In genomic region chr9:97635351-97635750, GRCm38 (mm10) we compare ENCODE assay signal across 19 mouse cellular contexts.
"Had no signal": no experiment of that assay in that cellular context is flagged by ENCODE, and none has a peak within 500 bp of the region (broad histone marks: within the 10 kb centered on the region; RNA-seq: fewer than 3 reads in every experiment).

No protein-coding gene starts in this region.

- H3K27ac ChIP-seq: left cerebral cortex, adult 2 months; liver, embryonic 14.5 days; lung, embryonic 15.5 days; midbrain, embryonic 13.5 days; neural tube, embryonic 12.5 days; neural tube, embryonic 15.5 days; stomach, embryonic 15.5 days had no signal

- ATAC-seq: midbrain, embryonic 13.5 days had no signal

- H3K9ac ChIP-seq: liver, embryonic 14.5 days; lung, embryonic 15.5 days; midbrain, embryonic 13.5 days; neural tube, embryonic 12.5 days; neural tube, embryonic 15.5 days; stomach, embryonic 15.5 days had no signal

- H3K27me3 ChIP-seq: lung, embryonic 15.5 days; midbrain, embryonic 13.5 days; neural tube, embryonic 12.5 days; neural tube, embryonic 15.5 days; stomach, embryonic 15.5 days had no signal

- H3K36me3 ChIP-seq: lung, embryonic 15.5 days; midbrain, embryonic 13.5 days; neural tube, embryonic 12.5 days; neural tube, embryonic 15.5 days; stomach, embryonic 15.5 days had no signal

- H3K4me3 ChIP-seq: left cerebral cortex, adult 2 months; lung, embryonic 15.5 days; midbrain, embryonic 13.5 days; neural tube, embryonic 12.5 days; neural tube, embryonic 15.5 days; stomach, embryonic 15.5 days had no signal

- H3K9me3 ChIP-seq: lung, embryonic 15.5 days; midbrain, embryonic 13.5 days; neural tube, embryonic 12.5 days; neural tube, embryonic 15.5 days; stomach, embryonic 15.5 days had no signal

- DNase-seq: kidney, adult 18-20 months; kidney, adult 9 months; kidney, postnatal 14 days; kidney, postnatal 4 days; layer of hippocampus, postnatal 36 days; lung, adult 18-20 months; lung, postnatal 14 days; lung, postnatal 4 days; retina, postnatal 1 day; right cerebral cortex, postnatal 25 days; spleen, adult 18-20 months; thymus, postnatal 25 days had no signal

- H3K4me1 ChIP-seq: lung, embryonic 15.5 days; midbrain, embryonic 13.5 days; neural tube, embryonic 12.5 days; neural tube, embryonic 15.5 days; stomach, embryonic 15.5 days had no signal

- H3K4me2 ChIP-seq: lung, embryonic 15.5 days; midbrain, embryonic 13.5 days; neural tube, embryonic 12.5 days; neural tube, embryonic 15.5 days; stomach, embryonic 15.5 days had no signal
